Mouse (Mus musculus): ENCODE data around the gene Ltf. TPM values are rescaled to one million over a fixed set of nuclear protein-coding genes. Genes with fewer than 3 reads are reported as not detected.

Ltf gene
- total and polyA plus RNA-seq, 2 experiments from 2014 or later, result 0.51 to 0.89 TPM

DNA sequence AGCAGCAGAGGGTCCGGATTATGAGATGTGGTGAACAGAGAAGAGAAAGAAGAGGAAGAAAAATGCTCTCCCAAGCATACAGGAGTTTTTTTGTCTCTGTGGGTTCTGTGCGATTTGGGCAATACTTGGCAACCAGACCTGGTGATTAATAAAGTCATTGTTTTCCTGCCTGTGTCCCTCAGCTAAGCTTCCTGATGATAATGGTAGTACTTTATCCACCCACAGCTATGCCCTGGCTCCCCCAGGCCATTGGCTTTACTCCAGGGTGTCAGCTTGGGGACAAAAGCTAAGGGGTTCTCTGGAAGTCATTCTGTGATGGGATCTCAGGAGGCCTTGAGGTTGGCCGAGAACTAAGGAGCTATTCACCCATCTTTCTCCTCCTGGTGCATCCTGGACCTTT lies 7.0 kb upstream of the Ltf start:
- 59% methylated on average over 3 of the region's 3 CpGs for WGBS
- Histone ChIP-seq H3K36me3 (ENCODE audit: insufficient read depth, low read length) (no peaks in the 10 kb centered on the region), H3K9me3 (ENCODE audit: low read length) (no peaks in the 10 kb centered on the region)

DNA sequence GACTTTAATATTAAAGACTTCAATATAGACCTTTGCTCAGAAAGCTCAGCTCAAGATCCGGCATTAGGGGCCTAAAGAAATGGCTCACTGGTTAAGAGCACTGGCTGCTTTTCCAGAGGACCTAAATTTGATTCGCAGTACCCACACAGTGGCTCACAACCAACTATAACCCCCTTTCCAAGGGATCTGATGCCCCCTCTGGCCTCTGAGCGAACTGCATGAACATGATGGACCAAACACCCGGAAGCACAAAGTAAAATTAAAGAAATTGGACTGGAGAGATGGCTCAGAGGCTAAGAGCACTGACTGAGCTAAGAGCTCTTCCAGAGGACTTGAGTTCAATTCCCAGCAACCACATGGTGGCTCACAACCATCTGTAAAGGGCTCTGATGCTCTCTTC lies 3.4 kb upstream of the Ltf start:
- Histone ChIP-seq H3K4me1 (ENCODE audit: insufficient read depth, low read length) (no peaks in the 10 kb centered on the region), H3K9ac (replicated peaks; ENCODE audit: low read length) (no peak overlapping the region), H3K9me3 (ENCODE audit: low read length) (no peaks in the 10 kb centered on the region), H3K27ac (no peak overlapping the region), H3K4me3 (ENCODE audit: low read length) (no peak overlapping the region), H3K27me3 (ENCODE audit: insufficient read depth, low read length) (no peaks in the 10 kb centered on the region), H3K36me3 (ENCODE audit: insufficient read depth, low read length) (no peaks in the 10 kb centered on the region), H3K4me2 (ENCODE audit: low read depth, low read length) (no peak overlapping the region)
- TF ChIP-seq CTCF (IDR thresholded peaks at IDR 0.05; ENCODE audit: low read depth), result no peak
- ATAC-seq (no peak), DNase-seq (ENCODE audit: low spot score) (no peak)
- WGBS, result 79% methylated on average over 4 of the region's 4 CpGs

More for the DNA sequence above, 7.0 kb upstream of the Ltf start:
- H3K27me3 ChIP-seq (ENCODE audit: insufficient read depth, low read length), result no peaks in the 10 kb centered on the region
- no peaks in the 10 kb centered on the region for H3K4me1 ChIP-seq (ENCODE audit: insufficient read depth, low read length)
- no peak for ATAC-seq
- no peak overlapping the region for H3K4me2 ChIP-seq (ENCODE audit: low read depth, low read length)
- DNase-seq (ENCODE audit: low spot score), result no peak
- H3K4me3 ChIP-seq (ENCODE audit: low read length), result no peak overlapping the region
- TF ChIP-seq CTCF (IDR thresholded peaks at IDR 0.05; ENCODE audit: low read depth), result no peak
- no peak overlapping the region for H3K27ac ChIP-seq
- no peak overlapping the region for H3K9ac ChIP-seq (replicated peaks; ENCODE audit: low read length)

DNA sequence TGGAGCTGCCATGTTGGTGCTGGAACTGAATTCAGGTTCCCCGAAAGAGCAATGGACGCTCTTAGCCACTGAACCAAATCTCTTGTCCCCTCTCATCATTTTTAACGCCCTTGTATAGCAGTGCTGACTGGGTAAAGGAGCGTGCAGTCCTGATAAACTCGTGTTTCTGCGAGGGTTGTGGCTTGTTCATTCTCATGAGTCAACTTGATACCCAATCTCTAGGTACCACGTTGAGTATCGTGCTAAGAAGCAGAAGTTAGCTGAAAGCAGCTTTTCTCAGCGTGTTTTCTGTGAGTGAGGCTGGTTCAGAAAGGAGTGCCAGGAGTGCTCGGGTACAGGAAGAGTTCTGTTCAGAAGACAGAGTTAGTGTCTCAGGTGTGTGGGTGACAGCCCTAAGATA lies 7.7 kb downstream of the Ltf start:
- TF ChIP-seq CTCF (IDR thresholded peaks at IDR 0.05; ENCODE audit: low read depth), result no peak
- WGBS, result 90% methylated on average over 10 of the region's 10 CpGs
- H3K9ac ChIP-seq (replicated peaks; ENCODE audit: low read length), result no peak overlapping the region

DNA sequence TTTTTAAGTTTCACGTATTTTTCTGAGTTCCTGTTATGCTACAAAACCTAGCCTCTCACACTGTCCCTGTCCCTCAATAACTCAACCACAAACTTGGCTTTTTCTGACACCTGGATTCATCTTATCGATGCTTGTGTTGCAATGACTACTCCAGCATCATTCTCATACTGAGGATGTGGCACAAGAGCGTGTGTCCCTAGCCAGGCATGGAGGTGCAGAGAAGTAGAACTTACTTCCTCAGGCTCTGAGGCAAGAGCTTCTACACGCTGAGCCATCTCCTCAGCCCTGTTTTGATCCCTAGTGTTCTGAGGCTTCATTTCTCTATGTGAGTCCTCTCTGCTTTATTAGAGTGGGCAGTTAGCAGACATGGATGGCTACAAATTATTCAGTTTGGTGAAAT lies 14.6 kb downstream of the Ltf start:
- no peaks in the 10 kb centered on the region for H3K4me1 ChIP-seq (ENCODE audit: insufficient read depth, low read length)
- no peak for TF ChIP-seq CTCF (IDR thresholded peaks at IDR 0.05; ENCODE audit: low read depth)
- H3K36me3 ChIP-seq (ENCODE audit: insufficient read depth, low read length), result no peaks in the 10 kb centered on the region
- H3K9me3 ChIP-seq (ENCODE audit: low read length), result no peaks in the 10 kb centered on the region
- H3K4me2 ChIP-seq (ENCODE audit: low read depth, low read length), result no peak overlapping the region
- WGBS, result 86% methylated on average over 4 of the region's 4 CpGs
- ATAC-seq (no peak), DNase-seq (ENCODE audit: low spot score) (no peak)
- H3K9ac ChIP-seq (replicated peaks; ENCODE audit: low read length), result no peak overlapping the region
- H3K4me3 ChIP-seq (ENCODE audit: low read length), result no peak overlapping the region
- no peaks in the 10 kb centered on the region for H3K27me3 ChIP-seq (ENCODE audit: insufficient read depth, low read length)
- H3K27ac ChIP-seq, result no peak overlapping the region

More for the DNA sequence above, 7.7 kb downstream of the Ltf start:
- Histone ChIP-seq H3K9me3 (ENCODE audit: low read length) (no peaks in the 10 kb centered on the region), H3K4me1 (ENCODE audit: insufficient read depth, low read length) (no peaks in the 10 kb centered on the region), H3K4me2 (ENCODE audit: low read depth, low read length) (no peak overlapping the region), H3K36me3 (ENCODE audit: insufficient read depth, low read length) (no peaks in the 10 kb centered on the region), H3K27me3 (ENCODE audit: insufficient read depth, low read length) (no peaks in the 10 kb centered on the region), H3K27ac (no peak overlapping the region), H3K4me3 (ENCODE audit: low read length) (no peak overlapping the region)
- DNase-seq (ENCODE audit: low spot score) (no peak), ATAC-seq (no peak)

DNA sequence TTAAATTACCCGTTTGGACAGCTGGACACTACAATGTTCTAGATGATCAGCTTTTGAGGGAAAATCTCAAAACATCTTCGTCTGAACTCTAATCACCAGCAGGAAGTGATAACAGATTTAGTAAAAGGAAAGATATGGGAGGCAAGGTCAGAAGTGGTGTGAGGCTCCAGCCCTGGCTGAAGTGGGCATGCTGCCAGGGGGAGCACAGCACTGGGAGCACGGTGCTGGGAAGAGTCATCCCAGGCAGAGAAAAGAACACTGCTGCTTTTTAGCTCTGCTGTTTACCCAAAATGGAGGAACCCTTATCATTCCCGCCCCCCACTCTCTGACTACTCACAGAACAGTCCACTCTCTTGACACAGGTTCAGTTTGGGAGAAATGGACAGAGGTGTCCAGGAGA lies 20.9 kb downstream of the Ltf start:
- no peaks in the 10 kb centered on the region for H3K27me3 ChIP-seq (ENCODE audit: insufficient read depth, low read length)
- no peak for ATAC-seq
- no peak for TF ChIP-seq CTCF (IDR thresholded peaks at IDR 0.05; ENCODE audit: low read depth)

DNA sequence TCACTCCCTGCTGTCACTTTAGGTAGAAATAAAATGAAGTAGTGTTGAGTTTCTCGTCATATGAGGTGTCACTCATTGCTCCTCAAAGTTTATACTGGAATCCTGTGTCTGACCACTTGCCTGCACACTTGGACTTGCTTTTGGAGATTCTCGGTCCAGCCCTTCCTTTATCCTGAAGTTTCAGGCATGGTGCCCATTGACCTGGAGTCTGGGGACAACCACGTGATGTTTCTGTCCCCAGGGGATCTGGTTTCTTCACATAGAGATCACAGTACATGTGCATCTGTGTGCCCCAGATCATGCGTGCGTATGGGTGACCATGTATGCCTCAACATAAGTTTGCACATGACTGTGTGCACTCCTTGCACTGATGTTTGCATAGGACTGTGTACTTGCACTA lies 23.2 kb downstream of the Ltf start:
- Histone ChIP-seq H3K9ac (replicated peaks; ENCODE audit: low read length) (no peak overlapping the region), H3K4me1 (ENCODE audit: insufficient read depth, low read length) (no peaks in the 10 kb centered on the region), H3K9me3 (ENCODE audit: low read length) (no peaks in the 10 kb centered on the region), H3K27me3 (ENCODE audit: insufficient read depth, low read length) (no peaks in the 10 kb centered on the region), H3K4me2 (ENCODE audit: low read depth, low read length) (no peak overlapping the region), H3K27ac (no peak overlapping the region), H3K36me3 (ENCODE audit: insufficient read depth, low read length) (no peaks in the 10 kb centered on the region), H3K4me3 (ENCODE audit: low read length) (no peak overlapping the region)
- no peak for DNase-seq (ENCODE audit: low spot score)
- 85% methylated on average over 5 of the region's 5 CpGs for WGBS
- no peak for ATAC-seq
- no peak for TF ChIP-seq CTCF (IDR thresholded peaks at IDR 0.05; ENCODE audit: low read depth)

More for the DNA sequence above, 20.9 kb downstream of the Ltf start:
- no peak for DNase-seq (ENCODE audit: low spot score)
- Histone ChIP-seq H3K4me2 (ENCODE audit: low read depth, low read length) (no peak overlapping the region), H3K9me3 (ENCODE audit: low read length) (no peaks in the 10 kb centered on the region), H3K9ac (replicated peaks; ENCODE audit: low read length) (no peak overlapping the region), H3K36me3 (ENCODE audit: insufficient read depth, low read length) (no peaks in the 10 kb centered on the region), H3K4me3 (ENCODE audit: low read length) (no peak overlapping the region), H3K27ac (no peak overlapping the region), H3K4me1 (ENCODE audit: insufficient read depth, low read length) (no peaks in the 10 kb centered on the region)
- WGBS, result 81% methylated on average over 4 of the region's 4 CpGs

DNA sequence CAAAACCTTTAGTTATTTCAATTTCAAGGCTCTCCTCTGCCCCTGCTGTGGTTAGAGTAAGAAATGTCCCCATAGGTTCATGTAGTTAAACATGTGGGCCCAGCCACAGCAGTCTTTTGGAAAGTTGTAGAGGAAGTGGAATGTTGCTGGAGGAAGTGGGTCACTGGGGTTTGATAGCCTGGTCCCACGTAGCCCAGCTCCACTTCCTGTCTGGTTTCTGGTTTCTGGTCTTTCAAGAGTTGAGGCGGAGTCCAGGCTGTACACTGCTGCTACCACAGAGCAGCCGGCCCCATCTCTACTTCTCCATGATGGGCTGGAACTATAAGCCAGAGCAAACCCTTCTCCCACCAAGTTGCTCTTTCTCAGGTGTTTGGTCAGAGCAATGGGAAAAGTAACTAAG lies 27.2 kb downstream of the Ltf start:
- DNase-seq (ENCODE audit: low spot score), result no peak
- Histone ChIP-seq H3K27ac (no peak overlapping the region), H3K4me1 (ENCODE audit: insufficient read depth, low read length) (no peaks in the 10 kb centered on the region), H3K36me3 (ENCODE audit: insufficient read depth, low read length) (no peaks in the 10 kb centered on the region), H3K4me3 (ENCODE audit: low read length) (no peak overlapping the region), H3K9ac (replicated peaks; ENCODE audit: low read length) (no peak overlapping the region), H3K27me3 (ENCODE audit: insufficient read depth, low read length) (no peaks in the 10 kb centered on the region), H3K4me2 (ENCODE audit: low read depth, low read length) (no peak overlapping the region), H3K9me3 (ENCODE audit: low read length) (no peaks in the 10 kb centered on the region)
- TF ChIP-seq CTCF (IDR thresholded peaks at IDR 0.05; ENCODE audit: low read depth), result no peak
- ATAC-seq, result no peak
- 80% methylated on average over 3 of the region's 3 CpGs for WGBS

All from hindbrain, postnatal 0 days (tissue).